Mouse (Mus musculus) mature B cell (primary cell): ENCODE data around the gene Arhgap24.

Experiments used
- in situ Hi-C: fragments of 300-500 bp; cut with MboI; formaldehyde crosslinking; loops from 2 replicates; pipeline ENCODE4 v1.14.3; 2019

Arhgap24 gene

DNA sequence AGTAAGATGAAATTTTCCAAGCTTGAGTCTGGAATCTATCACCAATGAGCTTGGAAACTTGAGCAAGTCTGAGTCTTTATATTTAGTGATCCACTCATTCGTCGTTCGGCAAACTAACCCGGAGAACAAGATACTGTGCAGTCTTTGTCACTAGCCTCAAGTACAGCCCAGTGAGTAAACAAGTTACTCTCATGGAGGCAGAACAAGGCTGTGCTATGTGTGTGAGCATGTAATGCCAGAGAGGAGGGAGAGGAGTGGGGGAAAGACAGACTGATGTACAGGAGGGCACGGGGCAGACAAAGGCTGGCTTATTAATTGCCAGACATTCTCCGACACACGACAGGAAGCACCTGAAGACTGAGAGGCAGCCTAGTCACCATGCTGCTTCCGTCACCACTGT lies 97.2 kb downstream of the Arhgap24 start:
- in situ Hi-C loops: no loop called here

- in situ Hi-C loops: no loop called here
Measured at GRCm38 (mm10) chr5:102582864-102583410, 101.7 kb downstream of the Arhgap24 start.

GRCm38 (mm10) chr5:102591422-102591821 lies 110.2 kb downstream of the Arhgap24 start:
- in situ Hi-C loops: no loop called here

- in situ Hi-C loops: no loop called here
Measured at GRCm38 (mm10) chr5:102593058-102593457, 111.9 kb downstream of the Arhgap24 start.

DNA sequence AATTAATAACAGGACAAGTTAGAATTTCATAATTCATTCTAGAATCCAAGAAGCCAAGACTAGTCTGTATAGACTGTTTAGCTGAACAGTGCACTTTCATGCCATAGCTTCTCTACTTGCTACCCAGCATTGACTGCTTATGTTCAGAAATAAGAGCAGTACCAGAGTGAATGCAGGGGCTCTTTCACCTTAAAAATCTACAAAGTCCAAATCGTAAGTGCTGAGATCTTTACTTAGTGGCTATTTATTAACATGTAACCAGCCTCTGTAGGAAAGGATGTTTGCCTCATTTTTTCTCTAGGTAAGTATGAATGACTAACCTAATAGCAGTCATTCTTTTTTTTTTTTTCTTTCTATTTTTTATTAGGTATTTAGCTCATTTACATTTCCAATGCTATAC lies 117.9 kb downstream of the Arhgap24 start:
- in situ Hi-C loops: no loop called here

DNA sequence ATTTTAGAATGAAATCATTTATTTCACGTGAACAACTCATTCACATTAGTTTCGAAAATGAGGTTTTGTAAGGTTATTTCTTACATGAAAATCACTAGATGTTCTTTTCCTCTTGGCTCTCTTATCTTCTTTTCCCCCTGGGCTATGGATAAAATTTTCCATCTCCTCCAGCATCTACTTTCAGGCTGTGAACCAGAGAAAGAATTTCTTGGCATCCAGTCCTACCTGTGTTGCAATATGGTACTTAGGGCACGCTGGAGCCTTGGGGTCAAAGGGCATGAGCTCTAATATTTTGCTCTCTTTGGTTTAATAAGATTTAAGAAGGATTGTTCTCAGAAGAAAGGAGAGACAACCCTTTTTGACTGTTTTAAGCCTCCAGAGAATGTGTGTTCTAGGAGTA lies 132.4 kb downstream of the Arhgap24 start:
- in situ Hi-C loops: no loop called here

GRCm38 (mm10) chr5:102614081-102614480 lies 132.9 kb downstream of the Arhgap24 start:
- in situ Hi-C loops: no loop called here

DNA sequence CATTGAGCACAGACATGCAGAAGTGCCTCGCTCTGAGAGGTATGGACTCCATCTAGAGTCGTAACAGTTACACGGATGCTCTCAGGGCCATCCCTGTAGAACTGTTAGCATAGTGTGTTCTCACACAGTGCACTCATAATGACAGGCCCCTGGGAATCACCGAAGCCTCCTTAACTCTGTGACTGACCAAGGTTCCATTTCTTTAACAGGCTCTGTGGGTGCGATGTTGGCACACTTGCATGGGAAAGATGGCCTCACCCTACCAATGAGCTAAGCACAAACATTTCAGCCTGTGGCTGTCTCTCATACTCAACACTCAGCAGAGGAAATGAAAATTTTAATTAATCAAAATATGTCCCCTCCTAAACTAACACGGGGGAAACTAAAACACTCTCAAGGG lies 134.1 kb downstream of the Arhgap24 start:
- in situ Hi-C loops: no loop called here

DNA sequence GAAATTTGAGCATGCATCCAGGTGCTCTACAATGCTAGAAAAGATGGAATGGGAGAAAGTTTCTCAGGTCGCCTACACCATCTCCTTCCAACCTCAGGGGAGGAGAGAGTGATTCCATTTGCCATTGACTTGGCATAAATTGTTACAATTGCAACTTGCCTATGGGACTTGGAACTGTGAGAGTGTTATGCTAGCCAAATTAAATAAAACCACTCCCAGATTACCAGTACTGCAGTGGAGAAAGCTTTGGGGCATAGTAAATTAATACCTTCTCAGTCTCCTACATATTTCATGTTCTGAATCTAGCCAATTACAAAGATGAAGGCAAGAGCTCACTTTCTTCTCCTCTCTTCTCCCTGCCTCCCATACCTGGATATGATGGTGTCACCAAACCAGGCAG lies 139.8 kb downstream of the Arhgap24 start:
- in situ Hi-C loops: no loop called here

GRCm38 (mm10) chr5:102623807-102624435 lies 142.7 kb downstream of the Arhgap24 start:
- in situ Hi-C loops: no loop called here

GRCm38 (mm10) chr5:102626671-102627070 lies 145.5 kb downstream of the Arhgap24 start:
- in situ Hi-C loops: no loop called here

DNA sequence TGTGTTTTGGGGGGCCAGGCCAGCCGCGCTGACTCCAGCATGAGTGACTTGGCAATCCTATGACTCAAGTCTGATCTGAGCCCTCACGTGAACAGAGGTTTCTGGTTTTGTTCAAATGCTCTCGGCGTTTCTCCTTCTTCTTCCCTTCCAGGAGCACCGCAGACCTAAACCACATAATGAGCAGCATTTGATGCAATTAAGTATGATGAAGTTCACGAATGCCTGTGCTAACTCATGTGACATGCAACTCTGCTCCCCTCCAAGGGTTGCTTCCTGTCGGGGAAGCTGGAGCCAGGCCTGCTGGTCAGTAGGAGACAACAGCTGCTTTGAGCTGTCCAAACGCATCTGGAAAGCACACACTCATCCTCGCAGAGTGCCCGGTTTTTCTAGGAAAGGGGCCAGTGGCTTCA lies 148.2 kb downstream of the Arhgap24 start:
- in situ Hi-C loops: no loop called here

DNA sequence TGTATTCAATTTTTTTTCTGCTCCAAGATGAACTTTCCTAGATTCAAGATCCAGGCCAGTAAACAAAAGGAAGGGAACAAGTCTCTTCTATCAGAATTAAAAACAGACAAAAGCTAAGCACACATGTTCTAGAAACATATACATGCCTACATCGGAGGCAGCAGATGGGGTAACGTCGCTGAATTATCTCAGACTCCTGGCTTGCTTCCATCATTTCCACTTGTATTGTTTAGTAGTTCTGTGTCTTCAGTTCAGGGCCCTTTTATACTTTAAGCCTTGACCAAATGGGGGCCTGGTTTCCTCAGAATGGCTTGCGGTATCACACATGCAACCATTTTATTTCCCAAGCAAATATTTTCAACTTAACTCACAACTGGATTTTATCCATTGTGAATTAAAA lies 154.4 kb downstream of the Arhgap24 start:
- in situ Hi-C loops: no loop called here

GRCm38 (mm10) chr5:102639782-102640559 lies 158.8 kb downstream of the Arhgap24 start:
- in situ Hi-C loops: no loop called here

- in situ Hi-C loops: no loop called here
Measured at GRCm38 (mm10) chr5:102643364-102643763, 162.2 kb downstream of the Arhgap24 start.

GRCm38 (mm10) chr5:102643820-102644219 lies 162.6 kb downstream of the Arhgap24 start:
- in situ Hi-C loops: no loop called here

DNA sequence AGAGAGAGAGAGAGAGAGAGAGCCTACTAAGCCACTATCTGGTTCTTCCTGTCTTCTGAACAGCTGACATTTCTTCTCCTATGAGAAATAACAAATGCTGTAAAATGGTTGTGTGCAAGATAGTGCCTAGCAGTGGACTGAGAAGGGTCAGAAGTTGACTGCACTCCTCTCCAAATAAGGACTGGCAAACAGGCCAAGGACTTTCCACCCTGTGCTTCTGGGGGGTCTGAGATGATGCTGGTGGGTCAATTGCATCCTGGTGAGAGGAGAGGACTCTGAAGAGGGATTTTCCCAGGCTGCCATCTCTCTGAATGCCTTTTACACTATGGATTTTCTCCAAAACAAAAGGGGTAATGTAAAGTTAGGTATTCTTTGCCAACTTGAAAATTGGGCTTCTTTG lies 177.9 kb downstream of the Arhgap24 start:
- in situ Hi-C loops: no loop called here

- in situ Hi-C loops: no loop called here
Measured at GRCm38 (mm10) chr5:102664988-102665726, 184.0 kb downstream of the Arhgap24 start.

DNA sequence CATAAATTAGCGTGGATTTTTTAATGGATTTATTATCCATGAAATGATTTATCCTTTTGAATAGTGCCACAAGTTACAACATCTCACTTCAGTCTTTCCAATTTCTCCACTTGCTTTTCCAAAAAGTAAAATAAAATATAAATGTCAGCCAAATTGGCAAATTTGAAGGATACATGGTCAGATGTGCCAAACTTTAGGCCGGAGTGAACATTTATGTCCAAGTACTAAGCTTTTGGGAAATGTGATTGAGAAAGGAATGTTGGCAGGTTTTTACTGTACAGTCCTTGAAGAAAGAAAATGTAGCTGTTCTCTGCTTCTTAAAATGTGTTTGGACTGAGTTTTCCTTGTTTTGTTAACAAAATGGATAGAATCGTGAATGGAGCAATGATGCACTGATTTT lies 185.7 kb downstream of the Arhgap24 start:
- in situ Hi-C loops: no loop called here

DNA sequence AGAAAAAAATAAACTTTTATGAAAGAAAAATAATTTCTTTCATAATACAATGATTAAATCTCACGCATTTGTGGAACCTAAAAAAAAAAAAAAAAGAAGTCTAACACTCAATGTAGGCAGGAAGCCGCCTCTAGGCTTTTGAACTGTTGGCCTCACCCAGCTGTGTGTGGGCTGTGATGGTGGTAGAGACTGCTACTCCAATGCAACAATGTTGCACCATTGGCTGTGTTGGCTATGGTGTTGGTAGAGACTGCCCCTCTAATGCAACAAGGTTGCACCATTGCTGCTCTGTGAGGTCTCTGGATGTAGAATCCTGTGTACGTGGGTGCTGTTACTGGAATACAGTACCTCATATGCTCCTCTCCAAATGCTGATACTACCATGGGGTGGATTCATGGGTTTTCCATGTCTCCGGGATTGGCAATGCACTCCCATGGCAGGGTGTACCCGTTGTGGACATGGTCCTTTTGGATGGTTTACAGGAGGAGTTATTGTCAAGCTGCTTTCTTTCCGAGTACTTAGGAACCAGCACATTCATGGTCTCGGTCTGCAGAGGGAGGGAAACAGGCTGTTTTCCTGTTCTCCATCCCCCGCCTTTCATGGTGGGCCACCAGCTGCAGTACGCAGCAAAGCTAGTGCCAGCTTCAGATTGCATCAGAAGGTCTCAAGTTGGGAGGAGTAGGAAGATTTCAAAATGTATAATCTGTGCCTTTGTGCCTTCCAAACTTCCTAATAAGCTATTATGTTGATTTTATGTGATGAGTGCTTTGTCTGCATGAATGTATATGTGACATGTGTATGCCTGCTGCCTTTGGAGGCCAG lies 186.8 kb downstream of the Arhgap24 start:
- in situ Hi-C loops: no loop called here

DNA sequence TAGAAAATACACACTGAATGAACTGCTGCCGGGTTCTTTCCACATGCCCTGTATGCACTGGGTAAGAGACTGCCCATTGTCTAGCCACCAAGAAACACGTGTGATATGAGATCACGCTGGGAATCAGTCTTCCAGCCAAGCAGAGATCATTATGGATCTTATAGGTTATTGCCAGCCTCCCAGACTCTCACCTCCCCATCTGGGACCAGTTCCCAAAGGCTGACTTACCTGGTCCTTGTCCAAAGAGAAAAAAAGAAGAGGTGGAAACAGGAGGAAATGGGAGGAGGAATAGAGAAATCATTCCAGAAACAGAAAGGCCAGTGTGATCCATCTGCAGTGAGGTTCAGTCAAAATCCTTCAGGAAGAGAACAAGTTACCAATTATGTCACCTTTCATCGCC lies 189.0 kb downstream of the Arhgap24 start:
- in situ Hi-C loops: no loop called here
